Mouse (Mus musculus): ENCODE results near the gene Gm4707. TPM values are rescaled to one million over a fixed set of nuclear protein-coding genes. Genes with fewer than 3 reads are reported as not detected.
"Not testable (repeated sequence)": the region's sequence is repeated elsewhere in the genome, so short reads cannot be mapped to it uniquely, and the experiment has no call there.

The Gm4707 gene
- total RNA-seq, 2 experiments from 2014 or later: 1.5 to 4.4 TPM

GRCm38 (mm10) chr17:71477481-71477880 lies 17.8 kb upstream of the Gm4707 start:
- Histone ChIP-seq H3K27ac (no peak overlapping the region), H3K4me3 (no peak overlapping the region)
- intact Hi-C loops (cut with DNase I): loop anchor here (5.0 kb wide), 1 partner anchor 140 kb away; the partner anchor contains the start of gene Wdr43
- no peak for TF ChIP-seq CTCF (IDR thresholded peaks at IDR 0.05)
- DNase-seq (ENCODE audit: extremely low spot score in 1 of 2, low spot score in 2 of 2): no peak

GRCm38 (mm10) chr17:71476346-71477020 lies 16.8 kb upstream of the Gm4707 start:
- intact Hi-C loops (cut with DNase I): loop anchor here (5.0 kb wide), 1 partner anchor 141 kb away; the partner anchor contains the start of gene Wdr43
- no peak for TF ChIP-seq CTCF (IDR thresholded peaks at IDR 0.05)
- H3K27ac ChIP-seq: no peak overlapping the region
- DNase-seq (ENCODE audit: extremely low spot score in 1 of 2, low spot score in 2 of 2): no peak
- H3K4me3 ChIP-seq: peak overlapping the region; percentile 95

GRCm38 (mm10) chr17:71475705-71476089 lies 16.0 kb upstream of the Gm4707 start:
- DNase-seq (ENCODE audit: extremely low spot score in 1 of 2, low spot score in 2 of 2): peak; percentile 66 to 68
- Histone ChIP-seq H3K27ac (peak overlapping the region; percentile 97), H3K4me3 (peak overlapping the region; percentile 95)
- intact Hi-C loops (cut with DNase I): loop anchor here (1.0 to 5.0 kb wide), 2 partner anchors 52 to 142 kb away; partner anchors contain the start of gene Wdr43
- no peak for TF ChIP-seq CTCF (IDR thresholded peaks at IDR 0.05)

GRCm38 (mm10) chr17:71474762-71475704 lies 15.3 kb upstream of the Gm4707 start, which contains the start of gene Smchd1:
TSS of gene Smchd1 (minus strand) at chr17:71475343.
- Histone ChIP-seq H3K27ac (peak within 1 kb of the TSS; percentile 97), H3K4me3 (peak within 1 kb of the TSS; percentile 95)
- DNase-seq (ENCODE audit: extremely low spot score in 1 of 2, low spot score in 2 of 2): peak; percentile 92 to 93
- intact Hi-C loops (cut with DNase I): loop anchor here (1.0 to 5.0 kb wide), 2 partner anchors 52 to 142 kb away; partner anchors contain the start of gene Wdr43
- TF ChIP-seq CTCF (IDR thresholded peaks at IDR 0.05): no peak; the same call in none of the 2 replicates

GRCm38 (mm10) chr17:71474128-71474527 lies 14.4 kb upstream of the Gm4707 start:
- peak overlapping the region; percentile 95 for H3K4me3 ChIP-seq
- intact Hi-C loops (cut with DNase I): no loop called here
- TF ChIP-seq CTCF (IDR thresholded peaks at IDR 0.05): no peak
- H3K27ac ChIP-seq: no peak overlapping the region
- DNase-seq (ENCODE audit: extremely low spot score in 1 of 2, low spot score in 2 of 2): no peak

GRCm38 (mm10) chr17:71471261-71471660 lies 11.5 kb upstream of the Gm4707 start:
- intact Hi-C loops (cut with DNase I): no loop called here

GRCm38 (mm10) chr17:71460312-71460711 lies 594 bp upstream of the Gm4707 start:
- intact Hi-C loops (cut with DNase I): no loop called here
- TF ChIP-seq CTCF (IDR thresholded peaks at IDR 0.05): no peak
- no peak overlapping the region for H3K27ac ChIP-seq
- no peak for DNase-seq (ENCODE audit: extremely low spot score in 1 of 2, low spot score in 2 of 2)
- H3K4me3 ChIP-seq: no peak overlapping the region

More at GRCm38 (mm10) chr17:71471261-71471660, 11.5 kb upstream of the Gm4707 start:
- no peak for DNase-seq (ENCODE audit: extremely low spot score in 1 of 2, low spot score in 2 of 2)
- TF ChIP-seq CTCF (IDR thresholded peaks at IDR 0.05): no peak
- Histone ChIP-seq H3K27ac (no peak overlapping the region), H3K4me3 (no peak overlapping the region)

GRCm38 (mm10) chr17:71457361-71457760 lies 2.4 kb downstream of the Gm4707 start:
- H3K4me3 ChIP-seq; intact Hi-C loops (cut with DNase I): not testable (repeated sequence)

GRCm38 (mm10) chr17:71445191-71445590 lies 14.5 kb downstream of the Gm4707 start:
- no peak for DNase-seq (ENCODE audit: extremely low spot score in 1 of 2, low spot score in 2 of 2)
- no peak for TF ChIP-seq CTCF (IDR thresholded peaks at IDR 0.05)
- intact Hi-C loops (cut with DNase I): no loop called here
- Histone ChIP-seq H3K27ac (no peak overlapping the region), H3K4me3 (no peak overlapping the region)

More at GRCm38 (mm10) chr17:71457361-71457760, 2.4 kb downstream of the Gm4707 start:
- not testable (repeated sequence) for DNase-seq (ENCODE audit: extremely low spot score in 1 of 2, low spot score in 2 of 2); H3K27ac ChIP-seq

GRCm38 (mm10) chr17:71444718-71445117 lies 15.0 kb downstream of the Gm4707 start:
- no peak for DNase-seq (ENCODE audit: extremely low spot score in 1 of 2, low spot score in 2 of 2)
- peak; percentile 47 for TF ChIP-seq CTCF (IDR thresholded peaks at IDR 0.05)
- Histone ChIP-seq H3K27ac (peak overlapping the region; percentile 13; the same call in 1 of the 2 replicates), H3K4me3 (no peak overlapping the region)
- intact Hi-C loops (cut with DNase I): no loop called here

GRCm38 (mm10) chr17:71444126-71444525 lies 15.6 kb downstream of the Gm4707 start:
- no peak for TF ChIP-seq CTCF (IDR thresholded peaks at IDR 0.05)
- H3K4me3 ChIP-seq: no peak overlapping the region
- H3K27ac ChIP-seq: peak overlapping the region; percentile 13; the same call in 1 of the 2 replicates
- no peak for DNase-seq (ENCODE audit: extremely low spot score in 1 of 2, low spot score in 2 of 2)
- intact Hi-C loops (cut with DNase I): no loop called here

- no peak overlapping the region for H3K27ac ChIP-seq
- TF ChIP-seq CTCF (IDR thresholded peaks at IDR 0.05): no peak
- intact Hi-C loops (cut with DNase I): no loop called here
- H3K4me3 ChIP-seq: no peak overlapping the region
- DNase-seq (ENCODE audit: extremely low spot score in 1 of 2, low spot score in 2 of 2): no peak
Measured at GRCm38 (mm10) chr17:71443273-71443672, 16.4 kb downstream of the Gm4707 start.

GRCm38 (mm10) chr17:71422502-71422901 lies 37.2 kb downstream of the Gm4707 start:
- DNase-seq (ENCODE audit: extremely low spot score in 1 of 2, low spot score in 2 of 2); intact Hi-C loops (cut with DNase I); H3K27ac ChIP-seq; H3K4me3 ChIP-seq: not testable (repeated sequence)

- intact Hi-C loops (cut with DNase I); H3K4me3 ChIP-seq; H3K27ac ChIP-seq; DNase-seq (ENCODE audit: extremely low spot score in 1 of 2, low spot score in 2 of 2): not testable (repeated sequence)
Measured at GRCm38 (mm10) chr17:71419448-71419847, 40.3 kb downstream of the Gm4707 start.

Measured in left cerebral cortex, adult 2 months (tissue).